Mouse (Mus musculus): ENCODE results near the gene Gm12169. TPM values are rescaled to one million over a fixed set of nuclear protein-coding genes. Genes with fewer than 3 reads are reported as not detected.

Gene Gm12169
- polyA plus RNA-seq, 1 experiment from 2014 or later, result not detected

DNA sequence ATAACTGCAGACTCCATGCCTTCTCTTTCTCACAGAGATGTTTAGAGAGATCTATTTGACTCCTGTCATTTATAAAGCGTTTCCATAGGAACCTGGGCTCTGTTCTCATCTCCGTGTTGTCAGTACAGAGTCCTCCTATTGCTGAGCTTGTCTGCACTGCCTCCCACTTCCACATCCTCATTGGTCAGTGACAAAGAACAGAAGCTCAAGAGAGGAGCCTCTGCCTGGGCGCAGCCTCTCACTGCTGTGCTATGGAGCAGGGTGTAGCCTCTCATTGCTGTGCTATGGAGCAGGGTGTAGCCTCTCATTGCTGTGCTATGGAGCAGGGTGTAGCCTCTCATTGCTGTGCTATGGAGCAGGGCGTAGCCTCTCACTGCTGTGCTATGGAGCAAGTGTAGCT is 25.7 kb downstream of the Gm12169 start:
- Histone ChIP-seq H3K4me3 (no peak overlapping the region), H3K27ac (replicated peaks) (no peak overlapping the region), H3K4me1 (replicated peaks) (no peaks in the 10 kb centered on the region), H3K4me2 (no peak overlapping the region), H3K27me3 (no peaks in the 10 kb centered on the region), H3K9ac (no peak overlapping the region), H3K9me3 (no peaks in the 10 kb centered on the region), H3K36me3 (no peaks in the 10 kb centered on the region)
- 85% methylated on average over 4 of the region's 4 CpGs for WGBS
- ATAC-seq (ENCODE audit: low FRiP score, low read depth), result no peak

DNA sequence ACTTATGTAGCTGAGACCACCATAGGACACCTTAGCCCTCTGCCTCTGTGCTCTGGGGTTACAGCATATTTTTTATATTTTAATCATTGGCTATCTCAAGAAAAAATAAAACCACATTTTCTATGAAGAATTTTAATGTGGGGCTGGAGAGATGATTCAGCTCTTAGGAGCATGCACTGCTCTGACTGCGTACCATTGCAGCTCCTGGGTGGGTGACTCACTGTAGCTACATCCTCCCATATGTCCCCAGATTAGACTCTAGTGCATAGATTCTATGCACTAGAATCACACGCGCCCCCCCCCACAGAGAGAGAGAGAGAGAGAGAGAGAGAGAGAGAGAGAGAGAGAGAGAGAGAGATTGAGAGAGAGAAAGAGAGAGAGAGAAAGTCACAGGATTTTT is 28.7 kb downstream of the Gm12169 start:
- no peak overlapping the region for H3K9ac ChIP-seq
- H3K4me2 ChIP-seq, result no peak overlapping the region
- no peak overlapping the region for H3K27ac ChIP-seq (replicated peaks)
- H3K27me3 ChIP-seq, result no peaks in the 10 kb centered on the region
- H3K4me1 ChIP-seq (replicated peaks), result no peaks in the 10 kb centered on the region
- ATAC-seq (ENCODE audit: low FRiP score, low read depth), result no peak
- no peaks in the 10 kb centered on the region for H3K36me3 ChIP-seq
- no peak overlapping the region for H3K4me3 ChIP-seq
- no peaks in the 10 kb centered on the region for H3K9me3 ChIP-seq
- WGBS, result 96% methylated on average over 3 of the region's 3 CpGs

- Histone ChIP-seq H3K9ac (no peak overlapping the region), H3K4me1 (replicated peaks) (no peaks in the 10 kb centered on the region), H3K4me2 (no peak overlapping the region), H3K4me3 (no peak overlapping the region), H3K27me3 (no peaks in the 10 kb centered on the region), H3K27ac (replicated peaks) (no peak overlapping the region), H3K9me3 (no peaks in the 10 kb centered on the region), H3K36me3 (no peaks in the 10 kb centered on the region)
- no peak for ATAC-seq (ENCODE audit: low FRiP score, low read depth)
- WGBS, result 83% methylated on average over 4 of the region's 4 CpGs
Measured at GRCm38 (mm10) chr11:46561096-46561495, 37.1 kb downstream of the Gm12169 start.

- H3K9ac ChIP-seq, result no peak overlapping the region
- H3K4me2 ChIP-seq, result no peak overlapping the region
- no peaks in the 10 kb centered on the region for H3K9me3 ChIP-seq
- no peaks in the 10 kb centered on the region for H3K36me3 ChIP-seq
- no peaks in the 10 kb centered on the region for H3K4me1 ChIP-seq (replicated peaks)
- no peak overlapping the region for H3K27ac ChIP-seq (replicated peaks)
- no peak overlapping the region for H3K4me3 ChIP-seq
- no peak for ATAC-seq (ENCODE audit: low FRiP score, low read depth)
- 96% methylated on average over 1 of the region's 1 CpGs for WGBS
- H3K27me3 ChIP-seq, result no peaks in the 10 kb centered on the region
Measured at GRCm38 (mm10) chr11:46564671-46565070, 40.7 kb downstream of the Gm12169 start.

DNA sequence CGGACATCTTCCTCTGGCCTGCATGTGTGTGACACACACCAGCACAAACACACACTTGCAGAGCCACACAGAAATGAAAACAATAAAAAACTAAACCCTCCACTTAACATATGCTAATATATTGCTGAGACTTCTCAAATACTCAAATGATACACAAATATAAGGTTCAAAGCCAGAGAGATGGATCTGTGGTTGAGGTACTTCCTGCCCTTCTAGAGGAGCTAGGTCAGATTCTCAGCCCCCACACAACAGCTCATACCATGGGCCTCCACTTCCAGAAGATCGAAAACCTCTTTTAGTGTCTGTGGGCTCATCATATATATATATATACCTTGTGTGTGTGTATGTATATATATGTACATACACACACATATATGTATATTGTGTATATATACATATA is 42.0 kb downstream of the Gm12169 start:
- no peaks in the 10 kb centered on the region for H3K4me1 ChIP-seq (replicated peaks)
- no peaks in the 10 kb centered on the region for H3K36me3 ChIP-seq
- H3K4me2 ChIP-seq, result no peak overlapping the region
- 98% methylated on average over 2 of the region's 2 CpGs for WGBS
- no peak for ATAC-seq (ENCODE audit: low FRiP score, low read depth)
- no peak overlapping the region for H3K9ac ChIP-seq
- H3K27ac ChIP-seq (replicated peaks), result no peak overlapping the region
- no peaks in the 10 kb centered on the region for H3K27me3 ChIP-seq
- H3K9me3 ChIP-seq, result no peaks in the 10 kb centered on the region
- H3K4me3 ChIP-seq, result no peak overlapping the region

DNA sequence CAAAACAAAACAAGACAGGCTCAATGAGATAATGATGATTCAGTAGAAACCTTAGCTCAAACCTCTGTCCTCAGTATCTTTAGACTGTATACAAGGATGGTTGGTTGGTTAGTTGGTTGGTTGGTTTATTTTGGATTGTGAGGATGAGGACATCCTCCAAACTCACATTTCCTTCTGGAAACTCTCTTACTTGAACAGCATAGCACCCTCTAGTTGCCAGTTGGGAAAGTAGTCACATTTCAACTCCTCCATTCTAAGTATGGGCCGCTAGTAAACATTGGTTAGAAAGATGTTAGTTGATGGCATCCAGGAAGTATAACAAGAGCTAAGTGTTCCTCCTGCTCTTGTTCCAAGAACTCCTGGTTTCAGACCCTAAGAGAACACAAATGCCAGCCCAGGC is 45.1 kb downstream of the Gm12169 start:
- Histone ChIP-seq H3K9ac (no peak overlapping the region), H3K4me1 (replicated peaks) (no peaks in the 10 kb centered on the region), H3K4me3 (no peak overlapping the region), H3K4me2 (no peak overlapping the region), H3K36me3 (no peaks in the 10 kb centered on the region), H3K27me3 (no peaks in the 10 kb centered on the region), H3K27ac (replicated peaks) (no peak overlapping the region), H3K9me3 (no peaks in the 10 kb centered on the region)
- ATAC-seq (ENCODE audit: low FRiP score, low read depth), result no peak
- WGBS, result 83% methylated on average over 1 of the region's 1 CpGs

- 93% methylated on average over 1 of the region's 1 CpGs for WGBS
- Histone ChIP-seq H3K4me1 (replicated peaks) (no peaks in the 10 kb centered on the region), H3K4me2 (no peak within 1 kb of the TSS), H3K9ac (no peak within 1 kb of the TSS), H3K9me3 (no peaks in the 10 kb centered on the region), H3K27ac (replicated peaks) (no peak within 1 kb of the TSS), H3K4me3 (no peak within 1 kb of the TSS), H3K36me3 (no peaks in the 10 kb centered on the region), H3K27me3 (no peaks in the 10 kb centered on the region)
- ATAC-seq (ENCODE audit: low FRiP score, low read depth), result no peak
Measured at GRCm38 (mm10) chr11:46571327-46571726, 47.3 kb downstream of the Gm12169 start, which contains the start of gene BC053393. TSS of gene BC053393 (plus strand) at chr11:46571536.

GRCm38 (mm10) chr11:46578771-46579281 is 54.8 kb downstream of the Gm12169 start:
- no peak for ATAC-seq (ENCODE audit: low FRiP score, low read depth)
- WGBS, result 67% methylated on average over 5 of the region's 5 CpGs
- Histone ChIP-seq H3K4me3 (no peak overlapping the region), H3K27ac (replicated peaks) (no peak overlapping the region), H3K9ac (no peak overlapping the region), H3K36me3 (no peaks in the 10 kb centered on the region), H3K9me3 (no peaks in the 10 kb centered on the region), H3K27me3 (no peaks in the 10 kb centered on the region), H3K4me2 (no peak overlapping the region), H3K4me1 (replicated peaks) (no peaks in the 10 kb centered on the region)

GRCm38 (mm10) chr11:46580428-46580827 is 56.4 kb downstream of the Gm12169 start:
- Histone ChIP-seq H3K9ac (no peak overlapping the region), H3K4me3 (no peak overlapping the region), H3K27ac (replicated peaks) (no peak overlapping the region), H3K4me2 (no peak overlapping the region), H3K9me3 (no peaks in the 10 kb centered on the region), H3K4me1 (replicated peaks) (no peaks in the 10 kb centered on the region), H3K27me3 (no peaks in the 10 kb centered on the region), H3K36me3 (no peaks in the 10 kb centered on the region)
- ATAC-seq (ENCODE audit: low FRiP score, low read depth), result no peak
- 86% methylated on average over 3 of the region's 3 CpGs for WGBS

DNA sequence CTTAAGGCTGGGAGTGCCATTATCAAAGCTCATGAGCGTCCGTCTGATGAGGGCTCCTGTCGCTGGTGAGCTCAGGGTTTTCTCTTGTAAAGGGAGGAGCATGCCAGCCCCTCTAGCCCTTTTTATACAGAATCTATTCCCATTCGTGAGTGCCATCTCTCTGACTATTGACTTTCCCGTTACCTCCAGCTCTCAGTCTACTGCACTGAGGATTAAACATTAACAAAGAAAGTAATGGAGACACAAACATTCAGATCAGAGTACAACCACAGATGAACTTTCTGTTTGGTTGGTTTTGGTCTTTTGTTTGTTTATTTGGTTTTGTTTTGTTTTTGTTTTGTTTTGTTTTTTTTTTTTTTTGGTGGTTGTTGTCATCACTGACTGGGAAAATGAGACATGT is 58.7 kb downstream of the Gm12169 start:
- no peaks in the 10 kb centered on the region for H3K27me3 ChIP-seq
- WGBS, result 78% methylated on average over 5 of the region's 5 CpGs
- H3K4me1 ChIP-seq (replicated peaks), result no peaks in the 10 kb centered on the region
- no peak overlapping the region for H3K9ac ChIP-seq
- H3K4me2 ChIP-seq, result no peak overlapping the region
- H3K36me3 ChIP-seq, result no peaks in the 10 kb centered on the region
- no peak overlapping the region for H3K27ac ChIP-seq (replicated peaks)
- no peak for ATAC-seq (ENCODE audit: low FRiP score, low read depth)
- H3K4me3 ChIP-seq, result no peak overlapping the region
- no peaks in the 10 kb centered on the region for H3K9me3 ChIP-seq

Other genes starting within 250 kb of the Gm12169 start
- gene Cyfip2, start 211.4 kb upstream of the Gm12169 start, polyA plus RNA-seq (2015; fragmentation: Nextera tagmentation; extraction: Ambion mirVana), result 90.3 and 95.4 TPM in 2 replicates
- not detected in 2 replicates for gene Itk, start 134.7 kb upstream of the Gm12169 start, polyA plus RNA-seq (2015; fragmentation: Nextera tagmentation; extraction: Ambion mirVana)
- not detected in 2 replicates for gene Fam71b, start 127.7 kb upstream of the Gm12169 start, polyA plus RNA-seq (2015; fragmentation: Nextera tagmentation; extraction: Ambion mirVana)
- gene Med7, start 87.3 kb upstream of the Gm12169 start, polyA plus RNA-seq (2015; fragmentation: Nextera tagmentation; extraction: Ambion mirVana), result 60.8 and 62.0 TPM in 2 replicates
- gene Havcr2, start 69.3 kb upstream of the Gm12169 start, polyA plus RNA-seq (2015; fragmentation: Nextera tagmentation; extraction: Ambion mirVana), result 0.12 and 0.24 TPM in 2 replicates
- gene BC053393, start 47.3 kb downstream of the Gm12169 start, polyA plus RNA-seq (2015; fragmentation: Nextera tagmentation; extraction: Ambion mirVana), result not detected in 2 replicates
- not detected in 2 replicates for gene Dppa1, start 105.0 kb downstream of the Gm12169 start, polyA plus RNA-seq (2015; fragmentation: Nextera tagmentation; extraction: Ambion mirVana)
- 0.10 TPM in 1 of 2 replicates, not detected in the other for gene Timd2, start 182.8 kb downstream of the Gm12169 start, polyA plus RNA-seq (2015; fragmentation: Nextera tagmentation; extraction: Ambion mirVana)
- gene Havcr1, start 210.9 kb downstream of the Gm12169 start, polyA plus RNA-seq (2015; fragmentation: Nextera tagmentation; extraction: Ambion mirVana), result not detected in 2 replicates

All from hindbrain, embryonic 15.5 days (tissue).